Mouse (Mus musculus) stomach, embryonic 15.5 days (tissue): ENCODE data around the gene Wasl. TPM values are rescaled to one million over a fixed set of nuclear protein-coding genes. Genes with fewer than 3 reads are reported as not detected.

Experiments used
- ATAC-seq: fragments of 200-750 bp; cut with Nextera tagmentation; 2 replicates; pipeline ENCODE4 v1.8.0; 2017; ENCODE audit warnings: low read depth, moderate number of reproducible peaks, moderate TSS enrichment; ENCODE audit not compliant: insufficient read depth, low FRiP score
- H3K27ac ChIP-seq: fragments of 300-500 bp; sonication (generic); 2 replicates; pipeline ENCODE4 v1.5.1; 2015; ENCODE audit warnings: mild to moderate bottlenecking, inconsistent platforms
- H3K27me3 ChIP-seq: fragments of 300-500 bp; sonication (generic); replicated peaks from 2 replicates; pipeline ENCODE4 v1.6.1; 2015; ENCODE audit warnings: inconsistent platforms
- H3K36me3 ChIP-seq: fragments of 300-500 bp; sonication (generic); 2 replicates; pipeline ENCODE4 v1.6.1; 2015; ENCODE audit warnings: inconsistent platforms
- H3K4me1 ChIP-seq: fragments of 300-500 bp; sonication (generic); 2 replicates; pipeline ENCODE4 v1.6.1; 2015; ENCODE audit warnings: inconsistent platforms
- H3K4me2 ChIP-seq: fragments of 300-500 bp; sonication (generic); 2 replicates; pipeline ENCODE4 v1.6.1; 2015; ENCODE audit warnings: mild to moderate bottlenecking, inconsistent platforms
- H3K4me3 ChIP-seq: fragments of 300-500 bp; sonication (generic); replicated peaks from 2 replicates; pipeline ENCODE4 v1.5.1; 2015; ENCODE audit warnings: inconsistent platforms
- H3K9ac ChIP-seq: fragments of 300-500 bp; sonication (generic); 2 replicates; pipeline ENCODE4 v1.6.1; 2015; ENCODE audit warnings: inconsistent platforms
- H3K9me3 ChIP-seq: fragments of 300-500 bp; sonication (generic); 2 replicates; pipeline ENCODE4 v1.6.1; 2016; ENCODE audit warnings: inconsistent platforms
- WGBS: fragments of 180-500 bp; shearing (Covaris S2); methylation state at CpG from one replicate; pipeline ENCODE4 v1.1.7; 2015; 5-methylcytosine and 5-hydroxymethylcytosine counted together
- polyA plus RNA-seq: library from polyadenylated mRNA; unstranded; fragments of >200 nt; fragmentation: Nextera tagmentation; extraction: Ambion mirVana; gene quantifications from 2 replicates; pipeline ENCODE4 v1.2.1, GENCODE M21; 2015

Wasl gene
- polyA plus RNA-seq, 1 experiment from 2014 or later = 73.1 TPM

DNA sequence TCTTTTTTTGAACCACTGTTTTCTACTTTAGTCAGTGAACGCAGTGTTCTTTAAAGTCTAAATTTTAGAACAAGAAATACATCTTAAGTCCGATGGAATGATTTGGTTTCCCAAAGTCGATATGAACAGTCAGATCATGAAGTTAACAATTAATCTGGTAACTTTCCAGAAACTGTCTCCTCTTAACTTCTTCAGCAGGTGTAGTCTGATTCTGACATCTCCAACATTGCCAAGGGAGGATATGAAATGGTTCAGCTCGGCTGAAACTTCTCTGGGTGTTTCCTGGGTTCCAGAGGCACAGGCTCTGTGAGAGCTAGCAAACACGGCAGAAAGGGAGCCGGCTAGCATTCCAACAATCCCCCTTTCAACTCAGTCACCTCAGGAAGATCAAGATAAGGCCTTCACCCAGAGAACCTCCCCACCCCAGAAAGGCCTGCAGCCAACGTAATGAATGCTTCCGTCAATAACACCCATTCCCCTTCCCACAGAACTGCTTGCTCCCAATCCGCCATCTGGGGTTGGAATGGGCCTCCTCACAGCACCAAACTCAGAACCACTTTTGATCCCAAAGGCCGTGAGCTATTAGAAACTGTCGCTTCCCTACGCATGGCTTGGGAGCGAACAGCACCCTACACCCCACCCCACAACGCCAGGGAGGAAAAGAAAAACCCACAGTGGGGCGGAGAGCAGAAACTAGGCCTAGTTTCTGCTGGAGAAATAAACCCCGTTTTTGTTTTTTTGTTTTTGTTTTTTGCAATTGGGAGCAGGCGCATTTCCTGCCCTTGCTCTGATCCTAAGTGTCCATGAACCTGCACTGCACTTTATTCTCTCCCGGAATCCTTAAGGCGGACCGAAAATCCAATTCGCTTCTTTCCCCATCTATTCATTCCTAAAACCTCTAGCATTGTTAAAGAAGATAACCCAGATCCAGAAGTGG, 1.3 kb downstream of the Wasl start:
- Histone ChIP-seq H3K36me3 (no peaks in the 10 kb centered on the region), H3K4me1 (peaks cover 7% of the 10 kb centered on the region; the same call in 1 of the 2 replicates), H3K4me2 (peak overlapping the region; percentile 72), H3K27ac (peak overlapping the region; percentile 97), H3K9me3 (no peaks in the 10 kb centered on the region), H3K27me3 (no peaks in the 10 kb centered on the region), H3K9ac (peak overlapping the region; percentile 85), H3K4me3 (peak overlapping the region; percentile 84)
- 6% methylated on average over 21 of the region's 21 CpGs for WGBS
- 0 out of 2 replicates have a peak, but pooled peaks have one; percentile 1 for ATAC-seq

DNA sequence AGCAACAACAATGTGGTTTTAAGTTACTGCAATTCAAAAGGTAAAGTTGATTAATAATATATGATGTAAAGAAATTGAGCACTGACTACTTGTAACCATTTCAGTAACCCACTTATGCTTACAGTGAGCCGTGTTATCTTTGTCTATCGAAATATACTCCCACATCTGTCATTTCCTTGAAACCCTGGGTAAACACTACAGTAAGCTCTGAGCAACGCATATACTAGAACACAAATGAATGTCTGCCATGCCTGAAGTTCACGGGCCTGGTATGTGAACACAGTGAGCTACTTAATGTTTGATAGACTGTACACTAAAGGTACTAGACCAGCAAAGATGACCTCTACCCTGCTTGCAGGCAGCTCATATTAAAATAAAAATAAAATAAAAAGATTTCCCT, 2.3 kb downstream of the Wasl start:
- WGBS = 22% methylated on average over 4 of the region's 4 CpGs
- ATAC-seq = no peak
- H3K36me3 ChIP-seq = no peaks in the 10 kb centered on the region
- no peak overlapping the region for H3K27ac ChIP-seq
- no peak overlapping the region for H3K9ac ChIP-seq
- H3K4me2 ChIP-seq = peak overlapping the region; percentile 38
- H3K27me3 ChIP-seq = no peaks in the 10 kb centered on the region
- H3K4me3 ChIP-seq = no peak overlapping the region
- no peaks in the 10 kb centered on the region for H3K9me3 ChIP-seq
- H3K4me1 ChIP-seq = peaks cover 7% of the 10 kb centered on the region; the same call in 1 of the 2 replicates

DNA sequence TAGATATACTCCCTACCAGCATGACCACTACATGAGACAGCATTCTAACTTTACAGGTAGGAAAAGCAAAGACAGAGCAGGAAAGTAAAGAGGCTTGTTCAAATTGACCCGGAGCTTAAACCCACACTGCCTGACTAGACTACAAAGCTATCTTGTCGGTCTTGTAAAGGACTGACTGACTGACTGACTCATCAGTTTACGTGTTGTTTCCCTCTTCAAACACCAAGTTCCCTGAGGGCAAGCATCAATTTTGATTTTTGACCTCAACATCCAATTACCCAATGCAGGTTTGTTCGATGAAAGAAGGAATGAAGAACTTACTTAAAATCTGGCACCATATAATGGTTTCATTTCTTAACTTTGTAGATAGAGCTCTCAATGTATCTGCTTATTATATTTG, 2.9 kb downstream of the Wasl start:
- peak overlapping the region; percentile 8; the same call in 1 of the 2 replicates for H3K4me2 ChIP-seq
- 62% methylated on average over 4 of the region's 4 CpGs for WGBS
- H3K27me3 ChIP-seq = no peaks in the 10 kb centered on the region
- no peaks in the 10 kb centered on the region for H3K36me3 ChIP-seq
- peaks cover 7% of the 10 kb centered on the region; the same call in 1 of the 2 replicates for H3K4me1 ChIP-seq
- H3K4me3 ChIP-seq = no peak overlapping the region
- H3K27ac ChIP-seq = no peak overlapping the region
- H3K9ac ChIP-seq = no peak overlapping the region
- no peak for ATAC-seq
- no peaks in the 10 kb centered on the region for H3K9me3 ChIP-seq

DNA sequence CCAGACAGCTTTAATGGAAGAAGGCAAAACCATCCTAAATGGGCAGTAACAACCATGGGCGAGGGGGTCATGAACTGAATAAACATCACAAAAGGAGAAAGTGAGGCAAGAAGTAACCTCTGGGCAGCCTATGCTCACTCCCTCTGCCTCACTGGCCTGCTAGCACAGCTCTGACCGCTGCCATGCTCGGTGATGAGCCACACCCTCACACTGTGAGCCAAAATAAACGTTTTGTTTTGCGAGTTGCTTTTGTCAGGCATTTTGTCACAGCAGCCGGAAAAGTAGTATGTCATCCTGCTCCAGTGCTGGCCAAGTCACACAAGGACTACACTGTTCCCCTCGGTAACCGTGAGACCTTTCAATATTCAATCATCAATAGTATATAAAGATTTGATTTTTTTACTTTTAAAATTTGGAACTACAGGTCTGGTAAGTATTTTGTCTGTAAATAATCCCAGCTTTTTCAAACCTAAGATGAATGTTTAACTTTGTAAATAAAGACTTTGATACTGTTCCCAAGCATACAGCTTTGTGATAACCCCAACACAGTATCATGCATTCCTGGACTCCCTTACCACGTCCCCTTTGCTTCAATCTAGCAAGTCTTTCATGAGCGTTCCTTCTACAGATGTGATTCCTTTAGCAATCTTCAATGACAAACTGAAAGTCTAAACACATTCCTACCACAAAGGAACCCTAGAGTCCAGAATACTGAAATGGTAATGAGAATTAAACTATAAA, 7.0 kb downstream of the Wasl start:
- no peak overlapping the region for H3K27ac ChIP-seq
- no peaks in the 10 kb centered on the region for H3K9me3 ChIP-seq
- no peak overlapping the region for H3K4me3 ChIP-seq
- ATAC-seq = peak; percentile 35; the same call in 1 of the 2 replicates
- no peaks in the 10 kb centered on the region for H3K36me3 ChIP-seq
- H3K4me2 ChIP-seq = no peak overlapping the region
- no peak overlapping the region for H3K9ac ChIP-seq
- 63% methylated on average over 10 of the region's 10 CpGs for WGBS
- H3K4me1 ChIP-seq = peaks cover 7% of the 10 kb centered on the region; the same call in 1 of the 2 replicates
- H3K27me3 ChIP-seq = no peaks in the 10 kb centered on the region

DNA sequence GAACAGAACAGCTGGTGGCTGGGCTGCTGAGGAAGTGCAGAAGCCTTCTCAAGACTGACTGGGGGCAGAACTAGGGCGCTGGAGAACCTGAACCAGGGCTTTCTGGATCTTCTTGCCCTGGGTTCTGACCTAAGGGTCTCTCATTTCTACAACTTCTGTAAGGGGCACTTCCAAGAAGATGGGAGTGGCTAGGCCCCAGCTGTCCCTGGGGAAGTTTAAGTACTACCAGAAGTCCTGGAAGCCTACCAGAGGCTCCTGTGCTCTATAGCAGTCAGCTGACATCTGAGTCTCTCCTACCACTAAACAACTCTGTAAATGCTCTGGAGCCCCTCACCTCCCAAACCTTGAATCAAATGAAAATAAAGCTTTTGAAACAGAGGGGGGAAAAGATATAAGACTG, 8.7 kb downstream of the Wasl start:
- WGBS = 60% methylated on average over 1 of the region's 1 CpGs
- Histone ChIP-seq H3K4me3 (no peak overlapping the region), H3K27ac (no peak overlapping the region), H3K9me3 (no peaks in the 10 kb centered on the region), H3K36me3 (no peaks in the 10 kb centered on the region), H3K9ac (no peak overlapping the region), H3K27me3 (no peaks in the 10 kb centered on the region), H3K4me1 (no peaks in the 10 kb centered on the region), H3K4me2 (no peak overlapping the region)
- ATAC-seq = no peak

DNA sequence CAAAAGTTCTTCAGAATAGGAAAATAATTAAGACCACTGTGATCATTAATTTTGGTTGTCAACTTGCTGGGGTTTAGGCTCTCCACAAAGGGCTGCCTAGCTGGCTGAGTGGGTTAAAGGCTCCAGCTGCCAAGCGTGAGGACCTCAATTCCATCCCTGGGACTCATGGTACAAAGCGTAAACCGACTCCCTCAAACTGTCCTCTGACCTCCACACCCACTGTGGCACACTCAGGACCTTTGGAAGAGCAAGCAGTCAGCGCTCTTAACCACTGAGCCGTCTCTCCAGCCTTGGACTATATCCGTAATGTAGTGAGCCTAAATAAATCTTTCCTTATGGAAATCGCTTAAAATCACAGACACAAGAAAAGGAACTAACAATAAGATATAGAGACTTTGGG, 13.3 kb downstream of the Wasl start:
- H3K36me3 ChIP-seq = no peaks in the 10 kb centered on the region
- WGBS = 68% methylated on average over 7 of the region's 7 CpGs
- no peak for ATAC-seq

DNA sequence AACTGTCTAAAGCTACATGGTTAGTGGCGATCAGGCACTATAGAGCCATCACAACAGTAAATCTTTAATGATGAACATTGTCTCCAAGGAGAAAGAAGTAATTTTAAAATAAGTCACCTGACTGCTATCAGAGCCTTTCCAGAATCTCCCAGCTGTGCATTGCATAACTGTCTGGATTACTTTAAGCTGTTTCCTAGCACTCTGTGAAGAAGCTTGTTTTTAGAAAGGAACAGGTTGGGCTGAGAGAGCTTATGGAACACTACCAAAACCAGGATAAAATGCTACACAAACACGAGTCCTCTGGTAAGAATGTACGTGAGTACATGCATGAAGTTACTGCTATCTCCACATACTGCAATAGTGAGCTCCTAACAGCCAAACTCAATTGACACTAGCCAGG, 14.1 kb downstream of the Wasl start:
- Histone ChIP-seq H3K27ac (no peak overlapping the region), H3K9me3 (no peaks in the 10 kb centered on the region), H3K36me3 (no peaks in the 10 kb centered on the region), H3K4me3 (no peak overlapping the region), H3K4me1 (no peaks in the 10 kb centered on the region), H3K4me2 (no peak overlapping the region), H3K9ac (no peak overlapping the region), H3K27me3 (no peaks in the 10 kb centered on the region)
- no peak for ATAC-seq
- 65% methylated on average over 3 of the region's 3 CpGs for WGBS

More for the DNA sequence above, 13.3 kb downstream of the Wasl start:
- Histone ChIP-seq H3K4me3 (no peak overlapping the region), H3K27ac (no peak overlapping the region), H3K4me2 (no peak overlapping the region), H3K9me3 (no peaks in the 10 kb centered on the region), H3K27me3 (no peaks in the 10 kb centered on the region), H3K4me1 (no peaks in the 10 kb centered on the region), H3K9ac (no peak overlapping the region)

DNA sequence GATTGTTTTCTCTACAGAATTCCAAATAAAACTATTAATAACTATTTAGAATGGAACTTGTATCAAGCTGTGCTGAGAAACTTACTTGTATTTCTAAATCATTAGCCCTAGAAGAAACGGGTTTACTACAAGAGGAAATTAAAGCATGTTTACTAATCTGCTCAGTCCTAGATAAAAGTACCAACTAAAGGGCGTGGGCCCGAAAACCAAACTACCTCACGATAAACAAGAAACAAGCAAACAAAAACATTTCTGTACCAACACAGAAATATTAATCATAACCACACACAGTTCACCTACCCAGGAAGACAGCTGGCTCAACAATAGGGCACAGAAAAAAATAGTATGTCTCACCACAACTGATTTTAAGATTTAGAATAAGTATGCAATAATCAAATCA, 16.4 kb downstream of the Wasl start:
- Histone ChIP-seq H3K9me3 (no peaks in the 10 kb centered on the region), H3K4me1 (no peaks in the 10 kb centered on the region), H3K27ac (no peak overlapping the region), H3K36me3 (0 out of 2 replicates have a peak, but pooled peaks cover 4% of the 10 kb centered on the region), H3K4me2 (no peak overlapping the region), H3K27me3 (no peaks in the 10 kb centered on the region), H3K4me3 (no peak overlapping the region), H3K9ac (no peak overlapping the region)
- no peak for ATAC-seq
- WGBS = 79% methylated on average over 4 of the region's 4 CpGs

DNA sequence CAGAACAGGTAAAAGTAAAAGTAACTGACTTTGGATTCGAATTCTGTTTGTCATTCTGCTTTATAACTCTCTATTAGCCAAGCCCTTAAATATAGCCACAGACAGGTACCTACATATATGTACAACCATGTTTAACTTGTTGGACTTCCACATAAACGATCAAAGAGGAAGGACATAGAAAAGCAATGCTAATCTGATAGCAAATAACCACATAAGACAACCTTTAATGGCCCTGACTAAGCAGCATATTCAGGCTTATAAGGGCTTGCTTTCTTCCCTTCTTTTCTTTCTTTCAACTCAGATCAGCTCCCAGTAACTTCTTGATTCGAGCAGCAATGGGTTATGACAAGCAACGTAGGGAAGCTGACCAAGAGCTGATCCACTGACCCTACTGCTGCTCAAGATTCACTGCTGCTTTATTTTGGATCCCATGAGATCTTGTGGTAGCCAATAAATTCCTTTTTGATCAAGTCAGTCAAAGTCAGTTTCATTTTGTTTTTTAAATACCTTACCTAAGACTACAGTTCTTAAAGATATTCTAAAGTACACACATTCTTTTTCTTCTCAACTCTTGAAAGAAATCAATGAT, 17.6 kb downstream of the Wasl start:
- ATAC-seq = no peak
- Histone ChIP-seq H3K4me3 (no peak overlapping the region), H3K4me2 (no peak overlapping the region), H3K4me1 (no peaks in the 10 kb centered on the region), H3K9ac (no peak overlapping the region), H3K36me3 (0 out of 2 replicates have a peak, but pooled peaks cover 4% of the 10 kb centered on the region), H3K27me3 (no peaks in the 10 kb centered on the region), H3K27ac (no peak overlapping the region), H3K9me3 (no peaks in the 10 kb centered on the region)
- WGBS = 76% methylated on average over 4 of the region's 4 CpGs

DNA sequence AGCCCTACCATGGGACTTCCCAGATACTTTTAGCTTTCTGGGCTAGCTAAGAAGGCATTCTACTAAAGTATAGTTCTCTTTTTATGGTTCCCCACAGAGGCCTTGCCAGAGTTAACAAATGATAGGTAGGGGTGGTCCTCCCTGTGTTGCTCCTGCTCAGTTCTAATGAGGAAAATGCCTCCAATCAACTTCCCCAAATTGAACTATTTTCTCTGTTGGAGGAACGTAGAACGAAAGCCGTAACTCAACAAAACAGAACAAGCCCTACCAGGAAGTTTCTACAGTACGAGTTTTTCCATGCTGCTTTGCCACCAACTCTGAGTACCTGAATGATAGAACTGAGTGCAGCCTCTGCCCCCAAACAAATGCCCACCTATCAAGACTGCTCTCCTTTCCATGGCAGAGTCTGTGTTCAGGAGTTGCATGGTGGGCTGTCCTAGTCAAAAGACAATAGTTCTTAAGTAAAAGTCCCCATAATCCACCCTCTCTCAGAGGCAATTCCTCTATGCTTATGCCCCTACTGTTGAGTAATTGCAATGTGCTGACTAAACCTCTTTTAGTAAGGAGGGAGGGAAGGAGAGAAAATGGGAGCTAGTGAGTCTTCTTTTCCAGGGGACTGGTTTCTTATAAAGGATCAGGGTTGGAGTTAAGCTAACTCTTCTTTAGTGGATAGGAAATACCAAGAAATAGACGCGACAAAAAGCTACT, 19.3 kb downstream of the Wasl start:
- no peak for ATAC-seq
- H3K9me3 ChIP-seq = no peaks in the 10 kb centered on the region
- H3K27me3 ChIP-seq = no peaks in the 10 kb centered on the region
- H3K4me1 ChIP-seq = no peaks in the 10 kb centered on the region
- no peak overlapping the region for H3K27ac ChIP-seq
- no peak overlapping the region for H3K4me3 ChIP-seq
- WGBS = 87% methylated on average over 6 of the region's 6 CpGs
- no peak overlapping the region for H3K4me2 ChIP-seq
- 0 out of 2 replicates have a peak, but pooled peaks cover 4% of the 10 kb centered on the region for H3K36me3 ChIP-seq
- H3K9ac ChIP-seq = no peak overlapping the region

DNA sequence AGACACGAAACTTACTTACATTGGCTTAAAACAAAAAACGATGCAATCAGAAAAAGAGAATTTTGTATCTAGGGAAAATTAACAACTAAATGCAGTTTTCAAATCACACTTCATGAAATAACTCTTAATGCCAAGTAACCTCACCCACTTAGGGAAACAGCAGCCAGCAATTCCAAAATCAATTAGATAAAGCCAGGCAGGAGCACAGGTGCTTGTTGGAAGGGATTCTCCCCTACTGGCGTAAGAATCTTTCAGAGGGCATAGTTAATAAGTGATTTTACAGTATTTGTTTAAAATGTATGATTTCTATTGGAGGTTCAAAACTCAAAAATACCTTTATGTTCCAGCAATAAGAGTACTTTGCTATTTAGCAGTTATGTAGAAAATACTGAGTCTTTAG, 21.8 kb downstream of the Wasl start:
- ATAC-seq = no peak

More for the DNA sequence above, 21.8 kb downstream of the Wasl start:
- no peaks in the 10 kb centered on the region for H3K9me3 ChIP-seq
- H3K27me3 ChIP-seq = no peaks in the 10 kb centered on the region
- H3K27ac ChIP-seq = no peak overlapping the region
- 91% methylated on average over 3 of the region's 3 CpGs for WGBS
- H3K4me3 ChIP-seq = no peak overlapping the region
- no peaks in the 10 kb centered on the region for H3K4me1 ChIP-seq
- H3K36me3 ChIP-seq = 0 out of 2 replicates have a peak, but pooled peaks cover 4% of the 10 kb centered on the region
- no peak overlapping the region for H3K9ac ChIP-seq
- H3K4me2 ChIP-seq = no peak overlapping the region
